Mouse (Mus musculus) small intestine, adult 2 months (tissue): ENCODE measurements around the gene Macrod1.

Experiments used
- CTCF ChIP-seq: fragments of 200-500 bp; IDR thresholded peaks from 2 replicates; pipeline ENCODE4 v1.5.1; 2012; ENCODE audit warnings: low read depth, mild to moderate bottlenecking, control low read depth, inconsistent platforms, low read length, moderate library complexity, mixed read lengths; ENCODE audit not compliant: insufficient replicate concordance, insufficient read length; ENCODE audit errors: extremely low read depth
- POLR2A ChIP-seq: fragments of 200-500 bp; IDR thresholded peaks from 2 replicates; pipeline ENCODE4 v1.6.1; 2012; ENCODE audit warnings: low read depth, mild to moderate bottlenecking, control low read depth, inconsistent platforms, low read length, moderate library complexity

GRCm38 (mm10) chr19:7142207-7142915 is 85.8 kb downstream of the Macrod1 start:
- TF ChIP-seq CTCF (no peak), POLR2A (no peak)
